Mouse (Mus musculus) gastrocnemius, postnatal 14 days (tissue): Measurements from ENCODE around the gene H2-M3. TPM values are rescaled to one million over a fixed set of nuclear protein-coding genes. Genes with fewer than 3 reads are reported as not detected.
"Not testable (repeated sequence)": the region's sequence is repeated elsewhere in the genome, so short reads cannot be mapped to it uniquely, and the experiment has no call there.

ENCODE experiments used
- DNase-seq: peaks from one replicate; pipeline ENCODE4 v3.0.0; 2021; ENCODE audit warnings: mixed read lengths
- intact Hi-C: fragments of 180-260 bp; cut with DNase I; formaldehyde crosslinking; loops from one replicate; pipeline ENCODE4 v1.15.1; 2025; ENCODE audit warnings: low total_unique reads
- long read RNA-seq, 2 experiments: library from polyadenylated mRNA; stranded (forward); transcript quantifications; one replicate each; pipeline ENCODE4 v2.0.0; 2021
- total RNA-seq, 2 experiments: library from RNA; stranded (reverse); gene quantifications; 2 replicates each; pipeline ENCODE4 v1.2.3; 2021

The H2-M3 gene
- total RNA-seq = 1 to 10 TPM; 1.3 to 1.6 TPM
- long read RNA-seq, experiment 1, partial matches to known transcripts = 1 of 2 reads
- long read RNA-seq, experiment 1, other reads (novel, unspliced or antisense) = 0 of 2 reads
- long read RNA-seq, experiment 2, partial matches to known transcripts = 1 of 2 reads
- long read RNA-seq, experiment 2, other reads (novel, unspliced or antisense) = 0 of 2 reads

GRCm38 (mm10) chr17:37270058-37270701 is at the start of gene H2-M3:
Gene H2-M3 (plus strand): TSS chr17:37270220.
- intact Hi-C loops = no loop called here
- DNase-seq = peak; percentile 75

GRCm38 (mm10) chr17:37221879-37222278 is 48.1 kb upstream of the H2-M3 start:
- intact Hi-C loops = no loop called here
- no peak for DNase-seq

- intact Hi-C loops, DNase-seq: not testable (repeated sequence)
These were observed 32.8 kb upstream of the H2-M3 start, which contains the start of gene Olfr97 for GRCm38 (mm10) chr17:37237230-37237629. Gene Olfr97 (minus strand): TSS chr17:37237330.

- DNase-seq = no peak
- intact Hi-C loops = no loop called here
These were observed 27.8 kb upstream of the H2-M3 start for GRCm38 (mm10) chr17:37242198-37242597.

GRCm38 (mm10) chr17:37246715-37247114 is 23.3 kb upstream of the H2-M3 start:
- no peak for DNase-seq
- intact Hi-C loops = no loop called here

- no peak for DNase-seq
- intact Hi-C loops = no loop called here
These were observed 20.6 kb upstream of the H2-M3 start for GRCm38 (mm10) chr17:37249460-37249859.

GRCm38 (mm10) chr17:37250544-37250943 is 19.5 kb upstream of the H2-M3 start:
- no peak for DNase-seq
- intact Hi-C loops = no loop called here

GRCm38 (mm10) chr17:37263626-37264025 is 6.4 kb upstream of the H2-M3 start, which contains the start of gene Olfr98:
Gene Olfr98 (minus strand): TSS chr17:37263749.
- intact Hi-C loops = no loop called here
- no peak for DNase-seq

GRCm38 (mm10) chr17:37270702-37271092 is 677 bp downstream of the H2-M3 start:
- peak; percentile 32 for DNase-seq
- intact Hi-C loops = no loop called here

GRCm38 (mm10) chr17:37275626-37276248 is 5.7 kb downstream of the H2-M3 start:
- DNase-seq = no peak
- intact Hi-C loops = no loop called here

GRCm38 (mm10) chr17:37276573-37276972 is 6.6 kb downstream of the H2-M3 start:
- intact Hi-C loops = no loop called here
- no peak for DNase-seq

GRCm38 (mm10) chr17:37280331-37280730 is 10.3 kb downstream of the H2-M3 start:
- intact Hi-C loops = no loop called here
- DNase-seq = peak; percentile 9

GRCm38 (mm10) chr17:37283360-37283759 is 13.3 kb downstream of the H2-M3 start, which contains the start of gene Olfr99:
Gene Olfr99 (minus strand): TSS chr17:37283460.
- intact Hi-C loops = no loop called here
- DNase-seq = no peak

- no peak for DNase-seq
- intact Hi-C loops = no loop called here
These were observed 34.2 kb downstream of the H2-M3 start, which contains the start of gene Olfr101 for GRCm38 (mm10) chr17:37304213-37304612. Gene Olfr101 (minus strand): TSS chr17:37304313.

GRCm38 (mm10) chr17:37308483-37308882 is 38.5 kb downstream of the H2-M3 start:
- intact Hi-C loops = no loop called here
- DNase-seq = no peak

- DNase-seq = no peak
- intact Hi-C loops = no loop called here
These were observed 40.2 kb downstream of the H2-M3 start for GRCm38 (mm10) chr17:37310146-37310699.

- intact Hi-C loops = no loop called here
These were observed 46.9 kb downstream of the H2-M3 start, which contains the start of gene Olfr102 for GRCm38 (mm10) chr17:37316954-37317353. Gene Olfr102 (minus strand): TSS chr17:37317054.

More at GRCm38 (mm10) chr17:37316954-37317353, 46.9 kb downstream of the H2-M3 start, which contains the start of gene Olfr102:
- no peak for DNase-seq
